Mouse (Mus musculus): ENCODE measurements around the gene Vmn2r8.
A peak's percentile ranks its signal among the peaks of the same experiment; 100 is the strongest.
"Not testable (repeated sequence)": the region's sequence is repeated elsewhere in the genome, so short reads cannot be mapped to it uniquely, and the experiment has no call there.

Vmn2r8 gene

DNA sequence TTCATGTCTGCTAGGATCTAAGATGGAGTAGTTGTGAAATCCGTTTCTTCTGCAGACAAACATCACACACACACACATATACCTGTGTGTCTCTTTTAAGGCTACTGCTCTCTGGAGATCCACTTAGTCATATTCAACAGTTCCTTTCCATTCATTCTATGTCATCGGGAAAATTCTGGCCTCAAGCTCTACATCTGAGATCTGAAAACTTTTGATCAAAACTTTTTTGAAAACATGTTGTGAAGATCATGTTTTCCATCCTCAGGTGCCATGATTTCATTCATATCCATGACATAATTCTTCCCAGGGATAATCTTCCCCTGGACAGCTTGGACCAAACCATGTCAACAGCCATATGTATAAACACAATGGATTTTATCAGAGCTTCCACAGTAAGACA is at the start of gene Vmn2r8:
Gene Vmn2r8, minus strand, starts transcription at position 101 of the 400 bp plus-strand sequence.
- not testable (repeated sequence) for DNase-seq (ENCODE audit: low read depth)

DNA sequence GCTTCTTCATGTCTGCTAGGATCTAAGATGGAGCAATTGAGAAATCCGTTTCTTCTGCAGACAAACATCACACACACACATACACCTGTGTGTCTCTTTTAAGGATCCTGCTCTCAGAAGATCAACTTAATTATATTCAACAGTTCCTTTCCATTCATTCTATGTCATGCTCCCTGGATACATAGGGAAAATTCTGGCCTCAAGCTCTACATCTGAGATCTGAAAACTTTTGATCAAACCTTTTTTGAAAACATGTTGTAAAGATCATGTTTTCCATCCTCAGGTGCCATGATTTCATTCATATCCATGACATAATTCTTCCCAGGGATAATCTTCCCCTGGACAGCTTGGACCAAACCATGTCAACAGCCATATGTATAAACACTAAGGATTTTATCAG is 43.9 kb upstream of the Vmn2r8 start, which contains the start of gene Vmn2r9:
Gene Vmn2r9, minus strand, starts transcription at position 101 of the 400 bp plus-strand sequence.
- not testable (repeated sequence) for DNase-seq (ENCODE audit: low read depth)

DNA sequence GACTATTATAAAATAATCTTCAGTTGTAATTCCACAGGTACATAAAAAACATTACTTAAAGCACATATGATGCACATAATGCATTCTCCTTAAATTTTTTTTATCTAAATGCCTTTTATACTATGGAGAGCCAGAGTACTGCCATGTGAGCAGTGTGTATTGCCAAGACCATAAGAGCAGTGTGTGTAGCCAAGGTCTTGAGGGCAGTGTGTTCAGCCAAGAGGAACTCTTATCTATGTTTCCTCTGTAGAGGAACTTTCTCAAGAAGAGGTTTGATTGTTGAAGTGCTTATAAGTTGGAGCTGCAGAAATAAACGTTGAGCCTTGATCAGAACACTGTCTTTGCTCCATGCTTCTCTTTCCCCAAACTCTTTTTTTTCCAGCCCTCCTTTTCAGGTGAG is 40.8 kb upstream of the Vmn2r8 start:
- no peak for DNase-seq (ENCODE audit: low read depth)

DNA sequence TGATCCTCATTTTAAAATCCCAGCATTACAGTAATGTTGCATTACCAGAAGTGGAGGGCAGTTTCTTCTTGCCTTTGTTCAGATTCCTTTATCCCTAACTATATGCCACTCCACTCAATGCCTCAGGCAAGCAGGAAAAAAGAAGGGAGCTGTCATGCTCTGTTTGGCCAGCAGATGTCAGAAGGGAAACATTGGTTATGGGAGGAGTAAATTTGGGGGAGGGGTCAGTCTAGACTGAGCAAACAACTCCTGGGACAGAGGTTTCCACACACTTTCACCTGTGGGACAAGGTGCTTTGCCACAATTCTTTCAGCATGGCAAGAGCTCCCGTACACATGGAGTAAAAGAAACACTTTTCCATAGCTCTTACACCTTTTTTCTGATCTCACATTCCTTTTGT is 27.5 kb upstream of the Vmn2r8 start:
- peak; percentile 8 for DNase-seq (ENCODE audit: low read depth)

DNA sequence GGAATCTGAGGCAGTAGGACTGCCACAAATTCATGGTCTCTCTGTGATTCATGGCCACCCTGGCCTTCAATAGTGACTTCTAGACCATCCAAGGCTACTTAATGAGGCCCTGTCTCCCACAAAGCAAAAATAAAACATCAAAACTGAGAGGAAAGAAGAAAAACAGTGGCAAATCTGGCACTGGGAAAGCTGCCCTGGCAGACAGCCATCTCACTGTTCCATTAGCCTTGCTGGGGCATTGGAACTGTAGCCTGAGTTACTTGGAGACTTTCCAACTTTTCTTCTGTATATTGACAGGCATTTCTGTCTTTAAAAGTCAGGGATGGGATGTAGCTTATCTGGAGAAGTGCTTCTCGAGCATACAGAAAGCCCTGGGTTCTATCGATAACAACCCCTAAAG is 14.6 kb upstream of the Vmn2r8 start:
- no peak for DNase-seq (ENCODE audit: low read depth)

DNA sequence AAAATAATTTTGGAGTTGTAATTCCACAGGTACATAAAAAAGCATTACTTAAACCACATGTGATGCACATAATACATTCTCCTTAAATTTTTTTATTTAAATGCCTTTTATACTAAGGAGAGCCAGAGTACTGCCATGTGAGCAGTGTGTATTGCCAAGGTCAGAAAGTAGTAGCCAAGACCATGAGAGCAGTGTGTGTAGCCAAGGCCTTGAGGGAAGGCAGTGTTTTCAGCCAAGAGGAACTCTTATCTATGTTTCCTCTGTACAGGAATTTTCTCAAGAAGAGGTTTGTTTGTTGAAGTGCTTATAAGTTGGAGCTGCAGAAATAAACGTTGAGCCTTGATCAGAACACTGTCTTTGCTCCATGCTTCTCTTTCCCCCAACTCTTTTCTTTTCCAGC is 5.0 kb downstream of the Vmn2r8 start:
- no peak for DNase-seq (ENCODE audit: low read depth)

DNA sequence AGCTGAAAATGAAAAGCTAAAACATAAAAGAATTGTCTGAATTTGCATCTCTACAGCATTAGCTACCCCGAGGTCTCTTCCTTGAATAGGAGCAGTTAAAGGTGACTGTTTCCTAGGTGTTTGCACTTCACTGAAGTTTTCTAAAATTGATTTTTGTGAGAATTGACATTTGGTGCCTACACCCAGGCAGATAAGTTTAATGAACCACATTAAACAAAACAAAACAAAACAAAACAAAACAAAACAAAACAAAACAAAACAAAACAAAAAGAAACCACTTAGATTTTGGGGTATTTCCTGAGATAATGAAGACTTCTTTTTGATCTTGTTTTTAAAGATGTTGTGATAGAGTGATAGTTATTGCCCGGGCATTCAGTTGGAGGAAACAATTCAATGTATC is 13.4 kb downstream of the Vmn2r8 start, which contains the start of gene Tmed11:
Gene Tmed11, minus strand, starts transcription at position 101 of the 400 bp plus-strand sequence.
- not testable (repeated sequence) for DNase-seq (ENCODE audit: low read depth)

DNA sequence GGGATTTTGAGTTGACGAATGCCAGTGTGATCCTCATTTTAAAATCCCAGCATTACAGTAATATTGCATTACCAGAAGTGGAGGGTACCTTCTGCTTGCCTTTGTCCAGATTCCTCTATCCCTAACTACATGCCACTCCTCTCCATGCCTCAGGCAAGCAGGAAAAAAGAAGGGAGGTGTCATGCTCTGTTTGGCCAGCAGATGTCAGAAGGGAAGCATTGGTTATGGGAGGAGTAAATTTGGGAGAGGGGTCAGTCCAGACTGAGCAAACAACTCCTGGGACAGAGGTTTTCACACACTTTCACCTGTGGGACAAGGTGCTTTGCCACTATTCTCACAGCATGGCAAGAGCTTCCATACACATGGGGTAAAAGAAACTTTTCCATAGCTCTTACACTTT is 18.3 kb downstream of the Vmn2r8 start:
- DNase-seq (ENCODE audit: low read depth) = not testable (repeated sequence)

DNA sequence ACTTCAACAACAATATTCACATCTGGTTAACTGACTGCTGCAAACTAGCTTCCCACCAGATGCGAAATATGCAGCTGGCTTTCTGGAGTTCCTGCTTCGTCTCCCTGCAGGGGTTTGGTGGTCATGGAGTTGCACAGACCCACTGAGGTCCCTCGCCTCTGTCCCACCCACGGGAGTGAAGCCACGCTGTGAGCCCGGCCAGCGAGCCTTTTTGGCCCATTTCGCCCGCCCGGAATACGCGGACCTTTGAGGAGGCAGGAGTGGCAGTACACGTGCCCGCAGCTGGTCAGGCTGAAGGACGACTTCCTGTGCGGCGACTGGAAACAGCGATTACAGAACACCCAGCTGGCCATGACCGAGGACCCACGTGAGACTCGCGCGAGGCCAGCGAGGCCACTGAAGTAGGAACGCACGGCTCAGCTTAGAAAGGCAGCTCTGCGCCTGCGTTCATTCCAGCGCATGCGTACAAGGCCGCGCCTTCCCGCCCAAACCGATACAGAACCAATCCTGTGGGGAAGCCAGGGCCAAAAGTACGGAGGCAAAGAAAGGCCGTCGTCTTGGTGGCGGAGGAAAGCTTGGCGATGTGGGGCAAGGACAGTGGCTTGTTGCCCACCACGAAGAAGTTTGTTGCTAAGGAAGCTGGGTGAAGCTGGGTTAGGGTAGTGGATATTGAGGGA is 33.9 kb downstream of the Vmn2r8 start, which contains the start of gene Rnf212:
Gene Rnf212, minus strand, starts transcription at position 353 of the 677 bp plus-strand sequence.
- DNase-seq (ENCODE audit: low read depth) = no peak

DNA sequence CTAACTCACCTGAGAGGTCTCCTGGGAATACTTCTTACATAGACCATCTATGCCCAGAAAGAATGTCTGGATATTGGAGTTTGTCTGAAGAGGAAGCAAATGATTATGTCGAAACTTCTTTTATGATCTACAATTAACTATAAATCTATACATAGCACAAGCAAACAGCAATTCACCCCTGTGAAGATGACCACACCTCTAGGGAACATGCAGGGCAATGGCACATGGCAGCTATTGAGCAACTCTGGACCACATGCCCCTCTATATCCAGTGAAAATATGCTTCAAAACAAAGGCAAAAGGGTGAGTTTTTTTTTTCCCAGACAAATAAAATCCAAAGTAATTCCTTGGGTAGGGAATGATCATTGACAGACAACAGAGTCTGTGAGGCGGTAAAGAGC is 48.6 kb downstream of the Vmn2r8 start:
- DNase-seq (ENCODE audit: low read depth) = no peak

DNA sequence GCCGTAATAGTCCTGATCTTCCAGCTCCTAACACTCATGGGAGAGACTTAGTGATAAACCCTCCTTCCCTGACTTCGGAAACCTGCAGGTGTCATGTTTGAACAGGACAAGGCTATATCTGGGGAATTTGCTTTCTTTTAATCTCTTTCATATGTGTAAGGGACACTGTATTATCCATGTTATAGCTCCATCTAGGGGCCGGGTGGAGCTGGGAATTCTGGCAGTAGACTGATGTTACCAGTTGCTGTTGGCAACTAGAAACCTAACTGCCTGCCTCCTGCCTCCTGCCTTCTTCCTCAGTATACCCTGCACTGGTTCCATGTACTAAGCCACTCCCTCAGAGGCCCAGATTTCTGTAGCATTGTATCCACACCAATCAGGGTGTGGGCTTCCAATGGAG is 50.3 kb downstream of the Vmn2r8 start:
- peak; percentile 7 for DNase-seq (ENCODE audit: low read depth)

DNA sequence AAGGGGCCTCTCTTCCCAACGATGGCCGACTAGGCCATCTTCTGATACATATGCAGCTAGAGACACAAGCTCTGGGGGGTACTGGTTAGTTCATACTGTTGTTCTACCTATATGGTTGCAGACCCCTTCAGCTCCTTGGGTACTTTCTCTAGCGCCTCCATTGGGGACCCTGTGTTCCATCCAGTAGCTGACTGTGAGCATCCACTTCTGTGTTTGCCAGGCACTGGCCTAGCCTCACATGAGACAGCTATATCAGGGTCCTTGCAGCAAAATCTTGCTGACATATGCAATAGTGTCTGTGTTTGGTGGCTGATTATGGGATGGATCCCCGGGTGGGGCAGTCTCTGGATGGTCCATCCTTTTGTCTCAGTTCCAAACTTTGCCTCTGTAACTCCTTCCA is 57.4 kb downstream of the Vmn2r8 start:
- DNase-seq (ENCODE audit: low read depth) = not testable (repeated sequence)

DNA sequence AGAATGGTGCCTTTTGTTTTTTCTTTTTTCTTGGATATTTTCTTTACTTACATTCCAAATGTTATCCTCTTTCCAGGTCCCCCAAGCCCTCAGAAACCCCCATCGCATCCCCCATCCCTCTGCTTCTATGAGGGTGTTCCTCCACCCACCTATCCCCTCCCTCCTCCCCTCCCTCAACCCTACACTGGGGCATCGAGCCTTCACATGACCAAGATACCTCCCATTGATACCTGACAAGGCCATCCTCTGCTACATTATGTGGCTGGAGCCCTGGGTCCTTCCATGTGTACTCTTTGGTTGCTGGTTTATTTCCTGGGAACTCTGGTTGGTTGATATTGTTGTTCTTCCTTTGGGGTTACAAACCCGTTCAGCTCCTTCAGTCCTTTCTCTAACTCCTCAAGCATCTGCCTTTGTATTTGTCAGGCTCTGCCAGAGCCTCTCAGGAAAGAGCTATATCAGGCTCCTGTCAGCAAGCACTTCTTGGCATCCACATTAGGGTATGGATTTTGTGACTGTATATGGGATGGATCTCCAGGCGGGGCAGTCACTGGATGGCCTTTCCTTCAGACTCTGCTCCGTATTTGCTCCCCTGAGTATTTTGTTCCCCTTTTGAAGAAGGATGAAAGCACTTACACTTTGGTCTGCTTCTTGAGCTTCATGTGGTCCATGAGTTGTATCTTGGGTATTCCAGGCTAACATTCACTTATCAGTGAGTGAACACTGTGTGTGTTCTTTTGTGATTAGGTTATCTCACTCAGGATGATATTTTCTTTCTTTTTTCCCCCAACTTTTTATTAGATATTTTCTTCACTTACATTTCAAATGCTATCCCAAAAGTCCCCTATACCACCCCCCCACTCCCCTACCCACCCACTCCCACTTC is 58.1 kb downstream of the Vmn2r8 start:
- DNase-seq (ENCODE audit: low read depth) = no peak

DNA sequence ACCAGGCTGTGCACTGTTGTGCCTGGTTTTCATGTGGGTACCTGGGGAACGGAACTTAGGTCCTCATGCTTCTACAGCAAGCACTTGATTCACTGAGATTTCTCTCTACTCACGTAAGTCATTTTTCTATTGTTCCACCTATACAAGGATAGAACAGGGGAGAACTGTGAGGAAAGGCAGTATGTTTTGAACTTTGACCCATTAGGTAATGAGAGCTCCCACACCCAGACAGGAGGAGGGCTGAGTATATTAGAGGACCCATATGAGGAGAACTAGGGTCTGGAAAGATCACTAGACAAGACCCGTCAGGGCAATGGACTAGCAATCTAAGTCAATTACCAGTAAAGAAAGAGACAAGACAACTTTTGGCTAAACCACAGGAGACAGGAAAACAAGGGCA is 64.0 kb downstream of the Vmn2r8 start:
- no peak for DNase-seq (ENCODE audit: low read depth)

DNA sequence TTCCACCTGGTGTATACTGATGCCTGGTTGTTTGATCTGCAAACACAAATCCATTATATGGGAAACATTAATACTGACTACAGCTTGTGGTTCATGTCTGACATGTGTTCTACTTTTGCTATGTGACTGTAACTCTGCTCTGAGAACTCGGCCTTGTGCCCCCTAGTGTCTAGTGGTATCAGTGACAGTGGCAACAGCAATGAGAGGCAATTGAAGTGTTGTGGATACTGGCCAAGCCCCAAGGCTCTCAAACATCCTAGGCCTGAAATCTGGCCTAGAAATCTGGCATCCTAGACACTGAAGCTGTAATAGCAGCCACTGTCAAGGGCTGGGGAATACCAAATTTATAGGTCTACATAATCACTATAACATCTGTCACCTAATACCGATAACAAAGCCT is 64.8 kb downstream of the Vmn2r8 start:
- peak; percentile 4 for DNase-seq (ENCODE audit: low read depth)

DNA sequence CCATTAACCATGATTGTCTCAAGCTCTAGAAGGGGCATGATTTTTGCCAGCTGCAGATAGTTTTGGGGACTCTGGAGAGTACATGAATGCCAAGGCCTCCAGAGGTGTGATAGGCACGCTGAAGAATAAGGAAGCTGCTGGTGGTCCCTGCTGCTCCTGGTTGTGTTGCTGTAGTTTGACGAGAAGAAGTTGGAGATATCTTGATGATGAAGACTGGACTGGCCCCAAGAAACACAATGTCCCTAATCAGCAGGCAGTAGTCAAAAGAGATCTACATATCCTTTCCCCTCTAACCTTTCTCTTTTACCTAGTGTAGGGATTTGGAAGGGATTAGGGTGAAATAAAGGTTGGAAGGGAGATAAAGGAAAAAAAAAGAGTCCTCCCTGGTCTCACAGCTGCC is 66.1 kb downstream of the Vmn2r8 start:
- no peak for DNase-seq (ENCODE audit: low read depth)

DNA sequence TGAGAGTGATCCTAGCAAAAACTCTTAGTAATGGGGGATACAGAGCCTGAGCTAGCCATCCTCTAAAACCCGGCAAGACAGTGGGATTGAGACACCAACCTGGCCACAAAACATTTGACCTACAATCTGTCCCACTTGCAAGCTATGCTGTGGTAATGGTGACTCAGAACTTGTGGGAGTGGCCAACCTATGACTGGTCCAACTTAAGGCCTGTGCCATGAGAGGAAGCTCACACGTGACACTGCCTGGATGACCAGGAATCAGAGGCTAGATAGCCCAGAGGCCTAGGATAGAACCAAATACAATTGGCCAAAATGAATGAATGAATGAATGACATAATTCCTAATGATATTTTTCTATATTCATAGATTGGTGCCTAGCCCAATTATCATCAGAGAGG is 66.8 kb downstream of the Vmn2r8 start:
- DNase-seq (ENCODE audit: low read depth) = no peak
